8 mouse cellular contexts compared by ENCODE assay signal in the genomic region with DNA sequence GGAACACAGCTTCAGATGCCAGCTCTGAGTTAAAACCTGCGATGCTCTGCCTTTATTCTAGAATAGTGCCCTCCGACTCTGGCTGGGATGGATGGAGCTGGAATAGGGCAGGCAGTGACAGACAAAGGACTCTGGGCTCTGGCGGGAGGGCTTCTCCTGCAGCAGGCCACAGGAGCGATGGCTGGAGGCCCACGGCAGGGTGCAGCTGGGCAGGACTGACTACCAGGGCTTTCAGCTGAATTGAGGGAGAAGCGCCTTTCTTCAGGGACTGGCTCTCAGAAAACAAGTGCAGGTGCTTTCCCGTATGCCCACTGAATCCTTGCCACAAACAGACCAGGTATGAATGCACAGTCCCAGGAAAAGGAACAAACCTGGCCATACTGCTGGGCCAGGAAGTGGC. TPM values are rescaled to one million over a fixed set of nuclear protein-coding genes. Genes with fewer than 3 reads are reported as not detected.
DNase-seq lines count a peak whose midpoint lies in the region; ATAC-seq and TF ChIP-seq lines count a peak whose summit lies in the region.

No protein-coding gene starts in this region.

- 83% methylated on average over 7 of the region's 7 CpGs for WGBS in hindbrain, embryonic 13.5 days
- 90% methylated on average over 7 of the region's 7 CpGs for WGBS in hindbrain, embryonic 11.5 days
- 86% methylated on average over 7 of the region's 7 CpGs for WGBS in embryonic facial prominence, embryonic 13.5 days
- 90% methylated on average over 7 of the region's 7 CpGs for WGBS in limb, embryonic 12.5 days

- peak overlapping the region; percentile 73 for H3K27ac ChIP-seq in hindbrain, embryonic 13.5 days
- no peak overlapping the region for H3K27ac ChIP-seq in hindbrain, embryonic 11.5 days (ENCODE audit: low read depth, low read length)
- H3K27ac ChIP-seq in embryonic facial prominence, embryonic 13.5 days: peak overlapping the region; percentile 71
- H3K27ac ChIP-seq in limb, embryonic 12.5 days: peak overlapping the region; percentile 74; the same call in 1 of the 2 replicates

- peaks cover 88% of the 10 kb centered on the region for H3K36me3 ChIP-seq in hindbrain, embryonic 13.5 days
- H3K36me3 ChIP-seq in hindbrain, embryonic 11.5 days (ENCODE audit: control insufficient read depth, insufficient read depth, low read length): no peaks in the 10 kb centered on the region
- H3K36me3 ChIP-seq in embryonic facial prominence, embryonic 13.5 days: peaks cover 76% of the 10 kb centered on the region
- H3K36me3 ChIP-seq in limb, embryonic 12.5 days: peaks cover 87% of the 10 kb centered on the region

- no peaks in the 10 kb centered on the region for H3K9me3 ChIP-seq in hindbrain, embryonic 13.5 days
- H3K9me3 ChIP-seq in hindbrain, embryonic 11.5 days (ENCODE audit: control insufficient read depth, low read length): no peaks in the 10 kb centered on the region
- H3K9me3 ChIP-seq in embryonic facial prominence, embryonic 13.5 days: no peaks in the 10 kb centered on the region
- no peaks in the 10 kb centered on the region for H3K9me3 ChIP-seq in limb, embryonic 12.5 days

- peak overlapping the region; percentile 53 for H3K9ac ChIP-seq in hindbrain, embryonic 13.5 days
- no peak overlapping the region for H3K9ac ChIP-seq in hindbrain, embryonic 11.5 days (ENCODE audit: low read depth, low read length)
- H3K9ac ChIP-seq in embryonic facial prominence, embryonic 13.5 days: peak overlapping the region; percentile 62
- 0 out of 2 replicates have a peak overlapping the region, but pooled peaks have one; percentile 13 for H3K9ac ChIP-seq in limb, embryonic 12.5 days (replicated peaks)

- no peak overlapping the region for H3K4me3 ChIP-seq in hindbrain, embryonic 13.5 days
- H3K4me3 ChIP-seq in hindbrain, embryonic 11.5 days (ENCODE audit: low read depth, low read length): no peak overlapping the region
- H3K4me3 ChIP-seq in embryonic facial prominence, embryonic 13.5 days: no peak overlapping the region
- no peak overlapping the region for H3K4me3 ChIP-seq in limb, embryonic 12.5 days (replicated peaks)

- 0 out of 2 replicates have a peak, but pooled peaks cover 3% of the 10 kb centered on the region for H3K4me1 ChIP-seq in hindbrain, embryonic 13.5 days (replicated peaks)
- no peaks in the 10 kb centered on the region for H3K4me1 ChIP-seq in hindbrain, embryonic 11.5 days (replicated peaks; ENCODE audit: control insufficient read depth, insufficient read depth, low read length)
- H3K4me1 ChIP-seq in embryonic facial prominence, embryonic 13.5 days: peaks cover 11% of the 10 kb centered on the region
- H3K4me1 ChIP-seq in limb, embryonic 12.5 days (replicated peaks): no peaks in the 10 kb centered on the region

- TF ChIP-seq CTCF in brain, embryonic 14.5 days (IDR thresholded peaks at IDR 0.05; ENCODE audit: borderline replicate concordance, extremely low read depth, insufficient read depth, insufficient read length): no peak

- ATAC-seq in hindbrain, embryonic 13.5 days (ENCODE audit: low FRiP score): 0 out of 2 replicates have a peak, but pooled peaks have one; percentile 40
- no peak for ATAC-seq in hindbrain, embryonic 11.5 days (ENCODE audit: low FRiP score)
- no peak for ATAC-seq in embryonic facial prominence, embryonic 13.5 days (ENCODE audit: insufficient number of reproducible peaks, insufficient read depth, low FRiP score, low TSS enrichment, low read depth)
- ATAC-seq in limb, embryonic 12.5 days (ENCODE audit: insufficient number of reproducible peaks, insufficient read depth, low FRiP score, low TSS enrichment, low read depth): no peak

- DNase-seq in hindbrain, embryonic 11.5 days (ENCODE audit: low spot score): no peak
- peak; percentile 12 for DNase-seq in brain, embryonic 14.5 days (ENCODE audit: low read depth)
- no peak for DNase-seq in Muller cell, postnatal 12 days (ENCODE audit: inconsistent ontology term)
- no peak for DNase-seq in frontal cortex, postnatal 10 days (ENCODE audit: low spot score in 2 of 2)
- DNase-seq in frontal cortex, postnatal 36 days (ENCODE audit: low spot score in 2 of 2): no peak

- TF ChIP-seq POLR2A in brain, embryonic 14.5 days (IDR thresholded peaks at IDR 0.05; ENCODE audit: borderline replicate concordance, extremely low read depth, insufficient read depth, insufficient read length, poor library complexity, severe bottlenecking): no peak

- H3K4me2 ChIP-seq in hindbrain, embryonic 13.5 days: no peak overlapping the region
- no peak overlapping the region for H3K4me2 ChIP-seq in hindbrain, embryonic 11.5 days (replicated peaks; ENCODE audit: low read depth, low read length)
- no peak overlapping the region for H3K4me2 ChIP-seq in embryonic facial prominence, embryonic 13.5 days
- H3K4me2 ChIP-seq in limb, embryonic 12.5 days: no peak overlapping the region

- H3K27me3 ChIP-seq in hindbrain, embryonic 13.5 days: no peaks in the 10 kb centered on the region
- H3K27me3 ChIP-seq in hindbrain, embryonic 11.5 days (ENCODE audit: control insufficient read depth, insufficient read depth, low read length): no peaks in the 10 kb centered on the region
- H3K27me3 ChIP-seq in embryonic facial prominence, embryonic 13.5 days: no peaks in the 10 kb centered on the region
- H3K27me3 ChIP-seq in limb, embryonic 12.5 days: no peaks in the 10 kb centered on the region

RNA-seq across cellular contexts. Expression of gene 2310022B05Rik, which starts 13.9 kb away (rescaled TPM):
- polyA plus RNA-seq in hindbrain, embryonic 13.5 days (2015; fragmentation: Nextera tagmentation; extraction: Ambion mirVana): 18.4 and 19.1 TPM in 2 replicates
- 19.6 and 22.6 TPM in 2 replicates for polyA plus RNA-seq in hindbrain, embryonic 11.5 days (2014; fragmentation: Nextera tagmentation; extraction: Ambion mirVana)
- 78.7 and 83.1 TPM in 2 replicates for polyA plus RNA-seq in brain, embryonic 14.5 days (2012; rRNA removed)
- 29.0 and 29.9 TPM in 2 replicates for polyA plus RNA-seq in embryonic facial prominence, embryonic 13.5 days (2015; fragmentation: Nextera tagmentation; extraction: Ambion mirVana)
- polyA plus RNA-seq in limb, embryonic 12.5 days (2016; fragmentation: Nextera tagmentation; extraction: Ambion mirVana): 29.1 and 33.1 TPM in 2 replicates

RNA-seq across cellular contexts. Expression of gene Ttc13, which starts 44.7 kb away (rescaled TPM):
- polyA plus RNA-seq in hindbrain, embryonic 13.5 days (2015; fragmentation: Nextera tagmentation; extraction: Ambion mirVana): 58.6 and 61.6 TPM in 2 replicates
- 59.0 and 59.1 TPM in 2 replicates for polyA plus RNA-seq in hindbrain, embryonic 11.5 days (2014; fragmentation: Nextera tagmentation; extraction: Ambion mirVana)
- polyA plus RNA-seq in brain, embryonic 14.5 days (2012; rRNA removed): 56.3 and 57.0 TPM in 2 replicates
- 39.5 and 39.6 TPM in 2 replicates for polyA plus RNA-seq in embryonic facial prominence, embryonic 13.5 days (2015; fragmentation: Nextera tagmentation; extraction: Ambion mirVana)
- 51.4 and 52.0 TPM in 2 replicates for polyA plus RNA-seq in limb, embryonic 12.5 days (2016; fragmentation: Nextera tagmentation; extraction: Ambion mirVana)

RNA-seq across cellular contexts. Expression of gene Arv1, which starts 44.9 kb away (rescaled TPM):
- polyA plus RNA-seq in hindbrain, embryonic 13.5 days (2015; fragmentation: Nextera tagmentation; extraction: Ambion mirVana): 32.8 and 33.3 TPM in 2 replicates
- polyA plus RNA-seq in hindbrain, embryonic 11.5 days (2014; fragmentation: Nextera tagmentation; extraction: Ambion mirVana): 32.2 and 34.0 TPM in 2 replicates
- 45.7 and 53.7 TPM in 2 replicates for polyA plus RNA-seq in brain, embryonic 14.5 days (2012; rRNA removed)
- 27.0 and 30.1 TPM in 2 replicates for polyA plus RNA-seq in embryonic facial prominence, embryonic 13.5 days (2015; fragmentation: Nextera tagmentation; extraction: Ambion mirVana)
- 29.2 and 34.2 TPM in 2 replicates for polyA plus RNA-seq in limb, embryonic 12.5 days (2016; fragmentation: Nextera tagmentation; extraction: Ambion mirVana)
